Mouse (Mus musculus) bone marrow, adult 2 months (tissue): Measurements from ENCODE around the gene Creb5.

ENCODE experiments used
- CTCF ChIP-seq: fragments of 200-500 bp; IDR thresholded peaks from 2 replicates; pipeline ENCODE4 v1.5.1; 2011; ENCODE audit warnings: low read length, control low read depth; ENCODE audit not compliant: control insufficient read depth, insufficient read depth
- POLR2A ChIP-seq: fragments of 200-500 bp; IDR thresholded peaks from 2 replicates; pipeline ENCODE4 v1.6.1; 2011; ENCODE audit warnings: low read depth, mild to moderate bottlenecking, control low read depth, low read length, borderline replicate concordance; ENCODE audit not compliant: control insufficient read depth

- TF ChIP-seq POLR2A (no peak), CTCF (no peak)
These were observed 446.5 kb downstream of the Creb5 start for GRCm38 (mm10) chr6:53733546-53733945.
